9 mouse cellular contexts compared by ENCODE assay signal in genomic region chr6:83381510-83382491, GRCm38 (mm10). TPM values are rescaled to one million over a fixed set of nuclear protein-coding genes. Genes with fewer than 3 reads are reported as not detected.
DNase-seq lines count a peak whose midpoint lies in the region; ATAC-seq and TF ChIP-seq lines count a peak whose summit lies in the region.
"Had no signal": no experiment of that assay in that cellular context is flagged by ENCODE, and none has a peak within 500 bp of the region (broad histone marks: within the 10 kb centered on the region; RNA-seq: fewer than 3 reads in every experiment).

No protein-coding gene starts in this region.

- no peak overlapping the region for H3K9ac ChIP-seq in hindbrain, embryonic 11.5 days (ENCODE audit: low read depth, low read length)
- no peak overlapping the region for H3K9ac ChIP-seq in forebrain, embryonic 14.5 days (ENCODE audit: low read length)

- TF ChIP-seq CTCF in bone marrow, adult 2 months (IDR thresholded peaks at IDR 0.05; ENCODE audit: control insufficient read depth, insufficient read depth, low read length): no peak
- no peak for TF ChIP-seq CTCF in gastrocnemius, adult 2 months (IDR thresholded peaks at IDR 0.05)

- DNase-seq in gastrocnemius, adult 2 months: peak; percentile 84
- peak; percentile 66 for DNase-seq in heart, postnatal 4 days
- DNase-seq in spleen, adult 12 weeks (ENCODE audit: low spot score): peak; percentile 69
- DNase-seq in hindbrain, embryonic 11.5 days (ENCODE audit: low spot score): no peak
- no peak for DNase-seq in forebrain, embryonic 14.5 days (ENCODE audit: low spot score)
- no peak for DNase-seq in kidney, postnatal 25 days
- DNase-seq: thymus, adult 2 months had no signal

- peaks cover 7% of the 10 kb centered on the region for H3K36me3 ChIP-seq in hindbrain, embryonic 11.5 days (ENCODE audit: control insufficient read depth, insufficient read depth, low read length)
- peaks cover 80% of the 10 kb centered on the region for H3K36me3 ChIP-seq in forebrain, embryonic 14.5 days (ENCODE audit: control insufficient read depth, insufficient read depth, low read length)

- intact Hi-C loops in gastrocnemius, adult 2 months (cut with DNase I): loop anchor here (5.0 kb wide), 1 partner anchor 56 kb away; no protein-coding TSS in a partner anchor

- TF ChIP-seq POLR2A in bone marrow, adult 2 months (IDR thresholded peaks at IDR 0.05; ENCODE audit: borderline replicate concordance, control insufficient read depth, low read depth, low read length): peak; percentile 35; the same call in 1 of the 2 replicates

- peak overlapping the region; percentile 42 for H3K27ac ChIP-seq in bone marrow, adult 2 months (ENCODE audit: control insufficient read depth, insufficient read depth, low read depth, low read length, poor library complexity)
- peak overlapping the region; percentile 80 for H3K27ac ChIP-seq in gastrocnemius, adult 2 months
- no peak overlapping the region for H3K27ac ChIP-seq in hindbrain, embryonic 11.5 days (ENCODE audit: low read depth, low read length)
- no peak overlapping the region for H3K27ac ChIP-seq in forebrain, embryonic 14.5 days (ENCODE audit: low read depth, low read length)
- H3K27ac ChIP-seq: hindbrain, postnatal 0 days had no signal

- 29% methylated on average over 10 of the region's 10 CpGs for WGBS in bone marrow, adult 2 months
- WGBS in hindbrain, embryonic 11.5 days: 89% methylated on average over 10 of the region's 10 CpGs
- 88% methylated on average over 10 of the region's 10 CpGs for WGBS in forebrain, embryonic 14.5 days

- peaks cover 5% of the 10 kb centered on the region; the same call in 1 of the 2 replicates for H3K4me1 ChIP-seq in bone marrow, adult 2 months (ENCODE audit: control insufficient read depth, insufficient read depth, low read length)
- no peaks in the 10 kb centered on the region for H3K4me1 ChIP-seq in hindbrain, embryonic 11.5 days (replicated peaks; ENCODE audit: control insufficient read depth, insufficient read depth, low read length)
- H3K4me1 ChIP-seq in forebrain, embryonic 14.5 days (ENCODE audit: control insufficient read depth, insufficient read depth, low read length): no peaks in the 10 kb centered on the region

- no peak overlapping the region for H3K4me3 ChIP-seq in bone marrow, adult 2 months (replicated peaks; ENCODE audit: control insufficient read depth, low read depth, low read length)
- no peak overlapping the region for H3K4me3 ChIP-seq in gastrocnemius, adult 2 months
- H3K4me3 ChIP-seq in hindbrain, embryonic 11.5 days (ENCODE audit: low read depth, low read length): no peak overlapping the region
- H3K4me3 ChIP-seq in forebrain, embryonic 14.5 days (ENCODE audit: low read depth, low read length): no peak overlapping the region

- H3K27me3 ChIP-seq in hindbrain, embryonic 11.5 days (ENCODE audit: control insufficient read depth, insufficient read depth, low read length): no peaks in the 10 kb centered on the region
- no peaks in the 10 kb centered on the region for H3K27me3 ChIP-seq in forebrain, embryonic 14.5 days (replicated peaks; ENCODE audit: control insufficient read depth, insufficient read depth, low read length)

- H3K9me3 ChIP-seq in hindbrain, embryonic 11.5 days (ENCODE audit: control insufficient read depth, low read length): no peaks in the 10 kb centered on the region
- H3K9me3 ChIP-seq in forebrain, embryonic 14.5 days (replicated peaks; ENCODE audit: control insufficient read depth, low read length): no peaks in the 10 kb centered on the region

- ATAC-seq in hindbrain, embryonic 11.5 days (ENCODE audit: low FRiP score): no peak
- no peak for ATAC-seq in forebrain, embryonic 14.5 days
- ATAC-seq: hindbrain, postnatal 0 days had no signal

- H3K4me2 ChIP-seq in hindbrain, embryonic 11.5 days (replicated peaks; ENCODE audit: low read depth, low read length): no peak overlapping the region
- no peak overlapping the region for H3K4me2 ChIP-seq in forebrain, embryonic 14.5 days (ENCODE audit: low read length)

RNA-seq across cellular contexts. Expression of gene Bola3, which starts 32.9 kb away (rescaled TPM):
- polyA plus RNA-seq in bone marrow, adult 2 months (2011; ENCODE audit: insufficient read depth, insufficient read length, low replicate concordance, missing spikeins): 128 and 170 TPM in 2 replicates
- 100 to 1,000 TPM; 245 to 263 TPM for total RNA-seq in gastrocnemius, adult 2 months (2021)
- total RNA-seq in heart, postnatal 4 days (2021): 100 to 1,000 TPM; 232 to 238 TPM
- polyA plus RNA-seq in hindbrain, embryonic 11.5 days (2014; fragmentation: Nextera tagmentation; extraction: Ambion mirVana): 110 and 117 TPM in 2 replicates
- polyA plus RNA-seq in forebrain, embryonic 14.5 days (2014; fragmentation: Nextera tagmentation; extraction: Ambion mirVana): 66.7 and 93.2 TPM in 2 replicates

RNA-seq across cellular contexts. Expression of gene Mob1a, which starts 56.0 kb away (rescaled TPM):
- polyA plus RNA-seq in bone marrow, adult 2 months (2011; ENCODE audit: insufficient read depth, insufficient read length, low replicate concordance, missing spikeins): 24.6 and 31.2 TPM in 2 replicates
- 10 to 100 TPM in 1 of 2 experiments, 1 to 10 TPM in 1; 7.4 to 12.6 TPM for total RNA-seq in gastrocnemius, adult 2 months (2021)
- 10 to 100 TPM; 32.2 to 34.3 TPM for total RNA-seq in heart, postnatal 4 days (2021)
- polyA plus RNA-seq in hindbrain, embryonic 11.5 days (2014; fragmentation: Nextera tagmentation; extraction: Ambion mirVana): 60.9 and 65.6 TPM in 2 replicates
- 34.5 and 37.6 TPM in 2 replicates for polyA plus RNA-seq in forebrain, embryonic 14.5 days (2014; fragmentation: Nextera tagmentation; extraction: Ambion mirVana)

RNA-seq across cellular contexts. Expression of gene Mthfd2, which starts 56.1 kb away (rescaled TPM):
- polyA plus RNA-seq in bone marrow, adult 2 months (2011; ENCODE audit: insufficient read depth, insufficient read length, low replicate concordance, missing spikeins): 22.0 and 30.0 TPM in 2 replicates
- 1 to 10 TPM; 3.0 to 4.2 TPM for total RNA-seq in gastrocnemius, adult 2 months (2021)
- total RNA-seq in heart, postnatal 4 days (2021): 10 to 100 TPM; 10.7 to 15.0 TPM
- polyA plus RNA-seq in hindbrain, embryonic 11.5 days (2014; fragmentation: Nextera tagmentation; extraction: Ambion mirVana): 41.8 and 46.9 TPM in 2 replicates
- polyA plus RNA-seq in forebrain, embryonic 14.5 days (2014; fragmentation: Nextera tagmentation; extraction: Ambion mirVana): 25.3 and 27.2 TPM in 2 replicates

Comparison
In these comparisons a context has a peak if more than half of its experiments do, and no peak if none do; other contexts are left out.
1. H3K27ac ChIP-seq: peak in bone marrow, adult 2 months (single experiment) and gastrocnemius, adult 2 months (single experiment); none in hindbrain, embryonic 11.5 days (single experiment) and forebrain, embryonic 14.5 days (single experiment).
2. DNase-seq: peak in gastrocnemius, adult 2 months (single experiment), heart, postnatal 4 days (single experiment) and spleen, adult 12 weeks (single experiment); none in hindbrain, embryonic 11.5 days (single experiment), forebrain, embryonic 14.5 days (single experiment) and kidney, postnatal 25 days (0 of 2).